In genomic region chr2:30722263-30723050, GRCm38 (mm10) we compare ENCODE assay signal across 7 mouse cellular contexts.
A peak's percentile ranks its signal among the peaks of the same experiment; 100 is the strongest.
DNase-seq lines count a peak whose midpoint lies in the region; ATAC-seq lines count a peak whose summit lies in the region.

No protein-coding gene starts in this region.

- 0 out of 2 replicates have a peak overlapping the region, but pooled peaks have one; percentile 2 for H3K4me2 ChIP-seq in forebrain, embryonic 15.5 days (replicated peaks)
- peak overlapping the region; percentile 4; the same call in 1 of the 2 replicates for H3K4me2 ChIP-seq in stomach, embryonic 16.5 days (ENCODE audit: low read depth, low read length)

- peak overlapping the region; percentile 31 for H3K9ac ChIP-seq in forebrain, embryonic 15.5 days (replicated peaks)
- peak overlapping the region; percentile 64 for H3K9ac ChIP-seq in stomach, embryonic 16.5 days (ENCODE audit: low read length)

- no peaks in the 10 kb centered on the region for H3K36me3 ChIP-seq in forebrain, embryonic 15.5 days
- no peaks in the 10 kb centered on the region for H3K36me3 ChIP-seq in stomach, embryonic 16.5 days (ENCODE audit: control insufficient read depth, insufficient read depth, low read length)

- peak; percentile 64 for DNase-seq in right cerebral cortex, postnatal 10 days (ENCODE audit: low spot score in 2 of 2)
- no peak for DNase-seq in right cerebral cortex, adult 2 months (ENCODE audit: low spot score in 2 of 2)
- peak; percentile 46 for DNase-seq in kidney, postnatal 14 days
- no peak for DNase-seq in yolk sac, embryonic 10.5 days (ENCODE audit: low spot score)

- H3K4me3 ChIP-seq in forebrain, embryonic 15.5 days = no peak overlapping the region
- no peak overlapping the region for H3K4me3 ChIP-seq in stomach, embryonic 16.5 days (replicated peaks; ENCODE audit: low read length)

- H3K27me3 ChIP-seq in forebrain, embryonic 15.5 days = no peaks in the 10 kb centered on the region
- no peaks in the 10 kb centered on the region for H3K27me3 ChIP-seq in stomach, embryonic 16.5 days (ENCODE audit: control insufficient read depth, insufficient read depth, low read length)

- no peak for ATAC-seq in forebrain, embryonic 15.5 days (replicated peaks)
- no peak for ATAC-seq in stomach, embryonic 16.5 days (ENCODE audit: insufficient read depth, low FRiP score)
- no peak for ATAC-seq in erythroblast, adult 5-6 weeks (replicated peaks; ENCODE audit: low FRiP score, poor library complexity, severe bottlenecking)

- 6% methylated on average over 7 of the region's 7 CpGs for WGBS in forebrain, embryonic 15.5 days
- 37% methylated on average over 7 of the region's 7 CpGs for WGBS in stomach, embryonic 16.5 days

- H3K27ac ChIP-seq in forebrain, embryonic 15.5 days (replicated peaks) = peak overlapping the region; percentile 99
- H3K27ac ChIP-seq in stomach, embryonic 16.5 days (ENCODE audit: low read length) = peak overlapping the region; percentile 100

- peaks cover 90% of the 10 kb centered on the region for H3K4me1 ChIP-seq in forebrain, embryonic 15.5 days
- H3K4me1 ChIP-seq in stomach, embryonic 16.5 days (ENCODE audit: control insufficient read depth, insufficient read depth, low read length) = peaks cover 71% of the 10 kb centered on the region

- no peaks in the 10 kb centered on the region for H3K9me3 ChIP-seq in forebrain, embryonic 15.5 days
- no peaks in the 10 kb centered on the region for H3K9me3 ChIP-seq in stomach, embryonic 16.5 days (replicated peaks; ENCODE audit: control insufficient read depth, low read length)

Comparison
In these comparisons a context has a peak if more than half of its experiments do, and no peak if none do; other contexts are left out.
1. DNase-seq: peak in right cerebral cortex, postnatal 10 days (2 of 2) and kidney, postnatal 14 days (single experiment); none in right cerebral cortex, adult 2 months (0 of 2) and yolk sac, embryonic 10.5 days (single experiment).